Mouse (Mus musculus): ENCODE results near the gene Pvr. TPM values are rescaled to one million over a fixed set of nuclear protein-coding genes. Genes with fewer than 3 reads are reported as not detected.

Gene Pvr
- total and polyA plus RNA-seq, 2 experiments = 5.1 to 6.8 TPM

GRCm38 (mm10) chr7:19923354-19923753 lies 2.4 kb upstream of the Pvr start:
- TF ChIP-seq POLR2A (IDR thresholded peaks at IDR 0.05; ENCODE audit: extremely low read depth, insufficient read depth, low read length) (no peak), CTCF (IDR thresholded peaks at IDR 0.05; ENCODE audit: low read depth, low read length) (no peak)
- DNase-seq (ENCODE audit: extremely low read depth, low read depth, low spot score) = no peak
- Histone ChIP-seq H3K79me2 (ENCODE audit: control insufficient read depth, insufficient read depth, low read length) (no peaks in the 10 kb centered on the region), H3K9ac (ENCODE audit: low read depth, low read length) (no peak overlapping the region), H3K36me3 (ENCODE audit: control insufficient read depth, insufficient read depth, low read length) (0 out of 2 replicates have a peak, but pooled peaks cover 2% of the 10 kb centered on the region), H3K27me3 (ENCODE audit: control insufficient read depth, insufficient read depth, low read length) (no peaks in the 10 kb centered on the region), H3K4me1 (ENCODE audit: control insufficient read depth, insufficient read depth, low read length) (peaks cover 11% of the 10 kb centered on the region), H3K27ac (replicated peaks; ENCODE audit: insufficient read depth, low read depth, low read length) (no peak overlapping the region), H3K4me3 (ENCODE audit: insufficient read depth, low read depth, low read length) (no peak overlapping the region)
- 71% methylated on average over 2 of the region's 2 CpGs for WGBS

DNA sequence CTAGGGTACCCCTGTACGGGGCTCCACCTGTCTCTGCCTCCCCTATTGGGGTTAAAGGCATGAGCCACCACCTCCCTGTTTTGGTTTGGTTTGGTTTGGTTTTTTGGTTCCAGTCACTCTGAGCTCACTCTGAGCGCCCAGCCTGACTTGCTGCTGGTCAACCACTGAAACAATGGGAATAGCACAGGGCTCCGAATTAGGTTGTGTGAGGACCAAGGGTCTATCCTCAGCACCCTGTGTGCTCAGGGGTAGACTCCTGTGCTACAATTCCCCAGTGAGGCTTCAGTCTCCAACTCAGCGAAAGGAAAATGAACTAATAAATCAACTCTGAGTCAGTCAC lies 824 bp downstream of the Pvr start:
- no peaks in the 10 kb centered on the region for H3K27me3 ChIP-seq (ENCODE audit: control insufficient read depth, insufficient read depth, low read length)
- H3K9ac ChIP-seq (ENCODE audit: low read depth, low read length) = peak overlapping the region; percentile 74
- H3K36me3 ChIP-seq (ENCODE audit: control insufficient read depth, insufficient read depth, low read length) = 0 out of 2 replicates have a peak, but pooled peaks cover 6% of the 10 kb centered on the region
- 27% methylated on average over 4 of the region's 4 CpGs for WGBS
- peak overlapping the region; percentile 61 for H3K4me3 ChIP-seq (ENCODE audit: insufficient read depth, low read depth, low read length)
- H3K79me2 ChIP-seq (ENCODE audit: control insufficient read depth, insufficient read depth, low read length) = no peaks in the 10 kb centered on the region
- TF ChIP-seq CTCF (IDR thresholded peaks at IDR 0.05; ENCODE audit: low read depth, low read length) (no peak), POLR2A (IDR thresholded peaks at IDR 0.05; ENCODE audit: extremely low read depth, insufficient read depth, low read length) (no peak)
- DNase-seq (ENCODE audit: extremely low read depth, low read depth, low spot score) = no peak
- no peak overlapping the region for H3K27ac ChIP-seq (replicated peaks; ENCODE audit: insufficient read depth, low read depth, low read length)
- H3K4me1 ChIP-seq (ENCODE audit: control insufficient read depth, insufficient read depth, low read length) = peaks cover 6% of the 10 kb centered on the region

DNA sequence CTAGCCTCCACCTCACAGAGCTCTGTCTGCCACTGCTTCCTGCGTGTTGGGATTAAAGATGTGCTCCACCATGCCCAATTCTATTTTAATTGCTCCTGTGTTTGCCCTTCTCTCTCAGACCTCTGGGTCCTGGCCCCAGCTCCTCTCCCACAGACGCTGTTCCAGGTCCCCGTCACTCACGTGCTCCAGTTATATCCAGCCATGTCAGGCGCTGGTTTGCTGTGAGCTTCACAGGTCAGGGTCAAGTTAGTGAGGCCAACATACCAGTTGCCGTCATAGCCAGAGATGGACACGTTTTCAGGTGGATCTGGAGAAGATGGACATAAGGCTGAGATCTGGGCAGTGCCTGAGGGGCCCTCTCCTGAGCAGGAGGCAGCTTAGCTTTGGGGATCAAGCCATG lies 6.4 kb downstream of the Pvr start:
- no peak for TF ChIP-seq CTCF (IDR thresholded peaks at IDR 0.05; ENCODE audit: low read depth, low read length)
- no peak for TF ChIP-seq POLR2A (IDR thresholded peaks at IDR 0.05; ENCODE audit: extremely low read depth, insufficient read depth, low read length)
- DNase-seq (ENCODE audit: extremely low read depth, low read depth, low spot score) = no peak
- H3K79me2 ChIP-seq (ENCODE audit: control insufficient read depth, insufficient read depth, low read length) = no peaks in the 10 kb centered on the region
- H3K4me1 ChIP-seq (ENCODE audit: control insufficient read depth, insufficient read depth, low read length) = no peaks in the 10 kb centered on the region
- H3K27me3 ChIP-seq (ENCODE audit: control insufficient read depth, insufficient read depth, low read length) = no peaks in the 10 kb centered on the region
- peaks cover 9% of the 10 kb centered on the region; the same call in 1 of the 2 replicates for H3K36me3 ChIP-seq (ENCODE audit: control insufficient read depth, insufficient read depth, low read length)
- H3K4me3 ChIP-seq (ENCODE audit: insufficient read depth, low read depth, low read length) = no peak overlapping the region
- 92% methylated on average over 7 of the region's 7 CpGs for WGBS
- no peak overlapping the region for H3K27ac ChIP-seq (replicated peaks; ENCODE audit: insufficient read depth, low read depth, low read length)
- no peak overlapping the region for H3K9ac ChIP-seq (ENCODE audit: low read depth, low read length)

- Histone ChIP-seq H3K79me2 (ENCODE audit: control insufficient read depth, insufficient read depth, low read length) (no peaks in the 10 kb centered on the region), H3K4me1 (ENCODE audit: control insufficient read depth, insufficient read depth, low read length) (no peaks in the 10 kb centered on the region), H3K9ac (ENCODE audit: low read depth, low read length) (no peak overlapping the region), H3K4me3 (ENCODE audit: insufficient read depth, low read depth, low read length) (no peak overlapping the region), H3K36me3 (ENCODE audit: control insufficient read depth, insufficient read depth, low read length) (peaks cover 8% of the 10 kb centered on the region; the same call in 1 of the 2 replicates), H3K27ac (replicated peaks; ENCODE audit: insufficient read depth, low read depth, low read length) (no peak overlapping the region), H3K27me3 (ENCODE audit: control insufficient read depth, insufficient read depth, low read length) (no peaks in the 10 kb centered on the region)
- 92% methylated on average over 23 of the region's 23 CpGs for WGBS
- no peak for DNase-seq (ENCODE audit: extremely low read depth, low read depth, low spot score)
- TF ChIP-seq CTCF (IDR thresholded peaks at IDR 0.05; ENCODE audit: low read depth, low read length) = no peak
- no peak for TF ChIP-seq POLR2A (IDR thresholded peaks at IDR 0.05; ENCODE audit: extremely low read depth, insufficient read depth, low read length)
Observed at GRCm38 (mm10) chr7:19911695-19912524, 9.1 kb downstream of the Pvr start.

DNA sequence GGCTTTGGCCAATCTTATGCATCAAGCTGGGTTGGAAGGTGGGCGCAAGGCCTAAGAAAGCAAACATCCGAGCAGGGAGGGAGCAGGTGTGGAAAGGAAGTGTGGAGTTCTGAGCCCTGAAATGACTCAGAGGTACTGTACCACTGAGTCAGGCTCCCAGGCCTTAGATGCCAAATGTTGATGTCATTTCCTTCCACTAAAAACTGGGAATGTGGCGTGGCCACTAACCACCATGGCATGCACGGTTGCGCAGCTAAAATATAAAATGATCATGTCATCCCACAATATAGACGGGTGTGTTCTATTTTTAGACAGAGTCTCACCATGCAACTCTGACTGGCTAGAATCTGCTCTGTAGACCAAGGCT lies 9.7 kb downstream of the Pvr start:
- Histone ChIP-seq H3K79me2 (ENCODE audit: control insufficient read depth, insufficient read depth, low read length) (no peaks in the 10 kb centered on the region), H3K27me3 (ENCODE audit: control insufficient read depth, insufficient read depth, low read length) (no peaks in the 10 kb centered on the region), H3K36me3 (ENCODE audit: control insufficient read depth, insufficient read depth, low read length) (peaks cover 12% of the 10 kb centered on the region; the same call in 1 of the 2 replicates), H3K9ac (ENCODE audit: low read depth, low read length) (no peak overlapping the region), H3K27ac (replicated peaks; ENCODE audit: insufficient read depth, low read depth, low read length) (no peak overlapping the region), H3K4me3 (ENCODE audit: insufficient read depth, low read depth, low read length) (no peak overlapping the region), H3K4me1 (ENCODE audit: control insufficient read depth, insufficient read depth, low read length) (no peaks in the 10 kb centered on the region)
- 81% methylated on average over 6 of the region's 6 CpGs for WGBS
- no peak for TF ChIP-seq CTCF (IDR thresholded peaks at IDR 0.05; ENCODE audit: low read depth, low read length)
- DNase-seq (ENCODE audit: extremely low read depth, low read depth, low spot score) = no peak
